Comparison of ENCODE assay signal across 9 mouse cellular contexts in the genomic region with DNA sequence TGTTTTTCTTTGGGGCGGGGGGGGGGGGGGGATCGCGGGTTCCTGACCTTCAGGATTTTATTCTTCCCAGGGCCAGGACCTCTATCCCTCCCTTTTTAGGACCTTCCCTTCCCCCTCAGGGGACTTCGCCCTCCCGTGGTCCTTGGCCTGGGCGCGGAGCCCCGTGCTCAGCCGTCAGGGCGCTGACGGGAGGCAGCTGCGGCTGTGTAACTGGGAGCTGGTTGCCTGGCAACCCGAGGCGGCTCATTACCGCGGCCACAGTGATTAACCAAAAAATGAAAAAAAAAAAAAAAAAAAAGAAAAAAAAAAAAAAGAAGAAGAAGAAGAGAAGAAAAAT. TPM values are rescaled to one million over a fixed set of nuclear protein-coding genes. Genes with fewer than 3 reads are reported as not detected.
DNase-seq lines count a peak whose midpoint lies in the region; ATAC-seq and TF ChIP-seq lines count a peak whose summit lies in the region.
"Had no signal": no experiment of that assay in that cellular context is flagged by ENCODE, and none has a peak within 500 bp of the region (broad histone marks: within the 10 kb centered on the region; RNA-seq: fewer than 3 reads in every experiment).

No protein-coding gene starts in this region.

- peak overlapping the region; percentile 8; the same call in 1 of the 2 replicates for H3K4me3 ChIP-seq in heart, embryonic 11.5 days (ENCODE audit: low read depth, low read length)
- H3K4me3 ChIP-seq in neural tube, embryonic 13.5 days = 0 out of 2 replicates have a peak overlapping the region, but pooled peaks have one; percentile 9
- no peak overlapping the region for H3K4me3 ChIP-seq in thymus, adult 2 months (ENCODE audit: control insufficient read depth, insufficient read depth, low read length)

- H3K9ac ChIP-seq in heart, embryonic 11.5 days (ENCODE audit: low read depth, low read length) = no peak overlapping the region
- 0 out of 2 replicates have a peak overlapping the region, but pooled peaks have one; percentile 34 for H3K9ac ChIP-seq in neural tube, embryonic 13.5 days

- TF ChIP-seq POLR2A in thymus, adult 2 months (IDR thresholded peaks at IDR 0.05; ENCODE audit: control insufficient read depth, extremely low read depth, insufficient read depth, low read length, poor library complexity) = no peak

- H3K27me3 ChIP-seq in heart, embryonic 11.5 days (ENCODE audit: control insufficient read depth, insufficient read depth, low read length) = peaks cover 90% of the 10 kb centered on the region
- peaks cover 94% of the 10 kb centered on the region for H3K27me3 ChIP-seq in neural tube, embryonic 13.5 days
- H3K27me3 ChIP-seq in thymus, adult 2 months (ENCODE audit: control insufficient read depth, insufficient read depth, low read length) = peaks cover 39% of the 10 kb centered on the region

- no peak overlapping the region for H3K4me2 ChIP-seq in heart, embryonic 11.5 days
- peak overlapping the region; percentile 40 for H3K4me2 ChIP-seq in neural tube, embryonic 13.5 days

- no peak overlapping the region for H3K27ac ChIP-seq in heart, embryonic 11.5 days (ENCODE audit: low read depth, low read length)
- H3K27ac ChIP-seq in neural tube, embryonic 13.5 days (replicated peaks) = peak overlapping the region; percentile 64
- no peak overlapping the region for H3K27ac ChIP-seq in thymus, adult 2 months (ENCODE audit: control insufficient read depth, insufficient read depth, low read length)

- H3K4me1 ChIP-seq in heart, embryonic 11.5 days (ENCODE audit: control insufficient read depth, insufficient read depth, low read length) = peaks cover 10% of the 10 kb centered on the region; the same call in 1 of the 2 replicates
- peaks cover 67% of the 10 kb centered on the region for H3K4me1 ChIP-seq in neural tube, embryonic 13.5 days (replicated peaks)
- H3K4me1 ChIP-seq in thymus, adult 2 months (replicated peaks; ENCODE audit: control insufficient read depth, insufficient read depth, low read length) = no peaks in the 10 kb centered on the region; the same call in 1 of the 2 replicates

- peak; percentile 71 for DNase-seq in ZHBTc4 (ENCODE audit: low read depth, low spot score)
- peak; percentile 53 to 73 for DNase-seq in cerebellum, postnatal 25 days
- peak; percentile 44 to 75 for DNase-seq in kidney, postnatal 25 days
- no peak for DNase-seq in thymus, postnatal 10 days (ENCODE audit: low spot score in 2 of 2)
- no peak for DNase-seq in right cerebral cortex, postnatal 36 days (ENCODE audit: low spot score in 2 of 2)
- no peak for DNase-seq in thymus, adult 2 months

- no peak for ATAC-seq in heart, embryonic 11.5 days (replicated peaks; ENCODE audit: insufficient number of reproducible peaks, low FRiP score, low TSS enrichment)
- ATAC-seq in neural tube, embryonic 13.5 days (ENCODE audit: low read depth) = peak; percentile 78; the same call in 1 of the 2 replicates

- no peaks in the 10 kb centered on the region for H3K9me3 ChIP-seq in heart, embryonic 11.5 days (replicated peaks; ENCODE audit: control insufficient read depth, low read length)
- H3K9me3 ChIP-seq in neural tube, embryonic 13.5 days = no peaks in the 10 kb centered on the region

- under 1% methylated on average over 16 of the region's 16 CpGs for WGBS in heart, embryonic 11.5 days (ENCODE audit: insufficient replicate concordance)
- WGBS in neural tube, embryonic 13.5 days = 2% methylated on average over 16 of the region's 16 CpGs
- 1% methylated on average over 16 of the region's 16 CpGs for WGBS in thymus, adult 2 months

- TF ChIP-seq CTCF in thymus, adult 2 months (IDR thresholded peaks at IDR 0.05; ENCODE audit: borderline replicate concordance, control insufficient read depth, extremely low read depth, insufficient read depth, low read length, poor library complexity) = no peak

- no peaks in the 10 kb centered on the region for H3K36me3 ChIP-seq in heart, embryonic 11.5 days (ENCODE audit: control insufficient read depth, insufficient read depth, low read length)
- no peaks in the 10 kb centered on the region for H3K36me3 ChIP-seq in neural tube, embryonic 13.5 days
- no peaks in the 10 kb centered on the region for H3K36me3 ChIP-seq in thymus, adult 2 months (ENCODE audit: control insufficient read depth, insufficient read depth, low read length)

RNA-seq across cellular contexts. Expression of a gene that starts 15.1 kb away (rescaled TPM):
- polyA plus RNA-seq in heart, embryonic 11.5 days (2014; fragmentation: Nextera tagmentation; extraction: Ambion mirVana) = 0.09 TPM in 1 of 2 replicates, not detected in the other
- 43.3 and 46.4 TPM in 2 replicates for polyA plus RNA-seq in neural tube, embryonic 13.5 days (2015; fragmentation: Nextera tagmentation; extraction: Ambion mirVana)
- polyA plus RNA-seq in thymus, adult 2 months (2012; rRNA removed) = 0.24 and 0.26 TPM in 2 replicates
- polyA plus RNA-seq: liver, adult 2 months had no signal

Comparison
In these comparisons a context has a peak if more than half of its experiments do, and no peak if none do; other contexts are left out.
1. DNase-seq: peak in ZHBTc4 (single experiment), cerebellum, postnatal 25 days (2 of 2) and kidney, postnatal 25 days (2 of 2); none in thymus, postnatal 10 days (0 of 2), right cerebral cortex, postnatal 36 days (0 of 2) and thymus, adult 2 months (single experiment).
2. RNA of a gene that starts 15.1 kb away (polyA plus RNA-seq): 43.3 to 46.4 TPM in neural tube, embryonic 13.5 days; 0.24 to 0.26 TPM in thymus, adult 2 months and 0.09 TPM in heart, embryonic 11.5 days; every median in the first group is over 10 times any median in the second.